Mouse (Mus musculus): ENCODE results near the gene Acr. TPM values are rescaled to one million over a fixed set of nuclear protein-coding genes. Genes with fewer than 3 reads are reported as not detected.
A peak's percentile ranks its signal among the peaks of the same experiment; 100 is the strongest.

Acr gene
- polyA plus RNA-seq, 1 experiment from 2014 or later, result 0.16 TPM

DNA sequence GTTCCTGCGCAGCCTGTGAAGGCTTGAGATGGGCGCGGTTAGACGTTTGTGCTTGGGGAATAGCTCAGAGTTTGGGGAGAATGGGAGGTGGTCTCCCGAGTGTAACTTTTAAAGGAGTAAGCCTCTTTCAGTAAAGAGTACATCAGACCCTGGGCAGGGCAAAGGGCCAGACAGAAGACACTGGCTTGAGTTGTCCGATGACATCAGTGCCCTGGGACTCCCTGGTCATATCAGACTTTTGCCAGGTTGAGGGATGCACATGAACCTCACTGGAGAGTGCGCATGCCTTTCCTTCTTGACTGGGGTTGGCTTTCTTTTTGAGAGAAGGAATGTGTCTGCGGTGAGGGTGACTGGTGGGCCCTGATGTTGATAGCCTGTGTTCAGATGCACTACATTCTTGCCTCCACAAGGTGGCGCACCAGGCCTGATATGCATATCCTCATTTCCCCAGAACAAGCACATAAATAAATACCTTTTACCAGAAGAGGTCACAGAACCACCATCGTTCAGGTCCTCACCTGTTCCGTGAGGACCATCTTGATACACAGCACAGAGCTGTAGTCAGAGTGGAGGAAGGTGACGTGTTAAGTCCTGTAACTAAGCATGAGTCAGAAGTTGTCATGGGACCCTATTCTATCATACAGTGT is 54.3 kb downstream of the Acr start:
- DNase-seq (peak; percentile 69), ATAC-seq (ENCODE audit: insufficient read depth) (peak; percentile 38; the same call in 1 of the 2 replicates)
- TF ChIP-seq CTCF (IDR thresholded peaks at IDR 0.05; ENCODE audit: low read depth), result peak; percentile 85
- Histone ChIP-seq H3K4me2 (no peak overlapping the region), H3K36me3 (ENCODE audit: insufficient read depth) (no peaks in the 10 kb centered on the region), H3K4me3 (ENCODE audit: low read depth, low read length) (no peak overlapping the region), H3K9ac (no peak overlapping the region), H3K27ac (ENCODE audit: low read depth) (no peak overlapping the region), H3K9me3 (ENCODE audit: low read depth, low read length) (no peaks in the 10 kb centered on the region), H3K27me3 (ENCODE audit: insufficient read depth, low read length) (no peaks in the 10 kb centered on the region), H3K4me1 (ENCODE audit: insufficient read depth) (no peaks in the 10 kb centered on the region)
- whole genome bisulfite sequencing, result 75% methylated on average over 12 of the region's 12 CpGs

DNA sequence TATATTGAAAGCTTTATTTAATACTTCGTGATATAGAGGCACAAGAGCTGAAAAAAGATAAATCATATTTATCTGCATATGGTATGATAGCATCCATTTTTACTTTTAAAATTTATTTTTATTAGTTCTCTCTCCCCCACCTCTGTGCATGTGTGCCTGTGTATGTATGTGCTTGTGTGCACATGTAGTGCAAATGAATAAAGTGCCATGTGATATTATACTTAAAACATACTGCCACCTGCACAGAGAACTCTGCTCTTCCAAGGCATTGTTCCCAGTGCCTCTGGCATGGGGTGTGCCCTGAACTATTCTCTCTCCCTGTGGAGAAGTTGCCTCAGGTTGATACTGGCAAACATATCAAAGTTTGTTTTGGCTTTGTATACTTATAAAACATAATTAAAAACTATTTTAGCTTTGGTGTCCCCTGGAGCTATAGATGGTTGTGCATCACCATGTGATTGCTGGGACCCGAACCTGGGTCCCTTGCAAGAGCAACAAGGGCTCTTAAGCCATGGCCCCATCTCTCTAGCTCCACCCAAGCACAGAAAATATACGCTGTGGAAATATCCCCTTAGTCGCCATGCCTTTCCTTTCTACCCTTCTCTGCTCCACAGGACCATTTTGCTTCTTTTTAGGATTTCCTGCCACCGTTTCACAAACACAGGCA is 55.0 kb downstream of the Acr start:
- WGBS, result 50% methylated on average over 5 of the region's 5 CpGs
- peak; percentile 35; the same call in 1 of the 2 replicates for ATAC-seq (ENCODE audit: insufficient read depth)
- TF ChIP-seq CTCF (IDR thresholded peaks at IDR 0.05; ENCODE audit: low read depth), result no peak
- Histone ChIP-seq H3K4me2 (no peak overlapping the region), H3K9me3 (ENCODE audit: low read depth, low read length) (no peaks in the 10 kb centered on the region), H3K27ac (ENCODE audit: low read depth) (no peak overlapping the region), H3K36me3 (ENCODE audit: insufficient read depth) (no peaks in the 10 kb centered on the region), H3K4me1 (ENCODE audit: insufficient read depth) (no peaks in the 10 kb centered on the region), H3K9ac (no peak overlapping the region), H3K4me3 (ENCODE audit: low read depth, low read length) (no peak overlapping the region), H3K27me3 (ENCODE audit: insufficient read depth, low read length) (no peaks in the 10 kb centered on the region)
- DNase-seq, result no peak

GRCm38 (mm10) chr15:89623626-89623959 is 55.5 kb downstream of the Acr start:
- H3K27ac ChIP-seq (ENCODE audit: low read depth), result no peak overlapping the region
- WGBS, result 7% methylated on average over 6 of the region's 6 CpGs
- no peaks in the 10 kb centered on the region for H3K36me3 ChIP-seq (ENCODE audit: insufficient read depth)
- H3K9me3 ChIP-seq (ENCODE audit: low read depth, low read length), result no peaks in the 10 kb centered on the region
- H3K4me2 ChIP-seq, result no peak overlapping the region
- no peaks in the 10 kb centered on the region for H3K27me3 ChIP-seq (ENCODE audit: insufficient read depth, low read length)
- no peak overlapping the region for H3K4me3 ChIP-seq (ENCODE audit: low read depth, low read length)
- no peak overlapping the region for H3K9ac ChIP-seq
- ATAC-seq (ENCODE audit: insufficient read depth), result peak; percentile 75
- peak; percentile 97 for TF ChIP-seq CTCF (IDR thresholded peaks at IDR 0.05; ENCODE audit: low read depth)
- peak; percentile 93 for DNase-seq
- H3K4me1 ChIP-seq (ENCODE audit: insufficient read depth), result no peaks in the 10 kb centered on the region

Other genes with a start within 250 kb of the Acr start
- 0.33 and 0.53 TPM in 2 replicates for gene Adm2, start 245.6 kb upstream of the Acr start, polyA plus RNA-seq (2014; fragmentation: Nextera tagmentation; extraction: Ambion mirVana)
- not detected in 2 replicates for gene Miox, start 233.9 kb upstream of the Acr start, polyA plus RNA-seq (2014; fragmentation: Nextera tagmentation; extraction: Ambion mirVana)
- 59.1 and 63.7 TPM in 2 replicates for gene Lmf2, start 212.7 kb upstream of the Acr start, polyA plus RNA-seq (2014; fragmentation: Nextera tagmentation; extraction: Ambion mirVana)
- gene Ncaph2, start 212.6 kb upstream of the Acr start, polyA plus RNA-seq (2014; fragmentation: Nextera tagmentation; extraction: Ambion mirVana), result 157 and 168 TPM in 2 replicates
- gene Sco2, start 194.5 kb upstream of the Acr start, polyA plus RNA-seq (2014; fragmentation: Nextera tagmentation; extraction: Ambion mirVana), result 4.5 and 7.5 TPM in 2 replicates
- gene Tymp, start 191.3 kb upstream of the Acr start, polyA plus RNA-seq (2014; fragmentation: Nextera tagmentation; extraction: Ambion mirVana), result 0.96 and 1.5 TPM in 2 replicates
- 1.1 and 1.3 TPM in 2 replicates for gene Odf3b, start 189.0 kb upstream of the Acr start, polyA plus RNA-seq (2014; fragmentation: Nextera tagmentation; extraction: Ambion mirVana)
- not detected in 2 replicates for gene Klhdc7b, start 183.4 kb upstream of the Acr start, polyA plus RNA-seq (2014; fragmentation: Nextera tagmentation; extraction: Ambion mirVana)
- gene Syce3, start 157.8 kb upstream of the Acr start, polyA plus RNA-seq (2014; fragmentation: Nextera tagmentation; extraction: Ambion mirVana), result not detected in 2 replicates
- gene Cpt1b, start 142.5 kb upstream of the Acr start, polyA plus RNA-seq (2014; fragmentation: Nextera tagmentation; extraction: Ambion mirVana), result 0.54 and 2.3 TPM in 2 replicates
- gene C730034F03Rik, start 138.7 kb upstream of the Acr start, polyA plus RNA-seq (2014; fragmentation: Nextera tagmentation; extraction: Ambion mirVana), result 1.9 and 3.0 TPM in 2 replicates
- gene Gm44502, start 138.6 kb upstream of the Acr start, polyA plus RNA-seq (2014; fragmentation: Nextera tagmentation; extraction: Ambion mirVana), result 0.15 TPM in 1 of 2 replicates, not detected in the other
- 45.9 and 48.3 TPM in 2 replicates for gene Chkb, start 138.4 kb upstream of the Acr start, polyA plus RNA-seq (2014; fragmentation: Nextera tagmentation; extraction: Ambion mirVana)
- 0.57 and 0.60 TPM in 2 replicates for gene Mapk8ip2, start 114.4 kb upstream of the Acr start, polyA plus RNA-seq (2014; fragmentation: Nextera tagmentation; extraction: Ambion mirVana)
- 12.7 and 14.2 TPM in 2 replicates for gene Arsa, start 90.9 kb upstream of the Acr start, polyA plus RNA-seq (2014; fragmentation: Nextera tagmentation; extraction: Ambion mirVana)
- gene Shank3, start 68.7 kb upstream of the Acr start, polyA plus RNA-seq (2014; fragmentation: Nextera tagmentation; extraction: Ambion mirVana), result 3.2 and 3.9 TPM in 2 replicates
- gene Rabl2, start 23.6 kb downstream of the Acr start, polyA plus RNA-seq (2014; fragmentation: Nextera tagmentation; extraction: Ambion mirVana), result 53.8 and 55.3 TPM in 2 replicates

Measured in lung, embryonic 14.5 days (tissue).